Mouse (Mus musculus) hindbrain, embryonic 11.5 days (tissue): Measurements from ENCODE around the gene Slc38a10. TPM values are rescaled to one million over a fixed set of nuclear protein-coding genes. Genes with fewer than 3 reads are reported as not detected.

Source experiments
- ATAC-seq: fragments of 200-750 bp; cut with Nextera tagmentation; 2 replicates; pipeline ENCODE4 v1.8.0; 2017; ENCODE audit warnings: mild to moderate bottlenecking, moderate TSS enrichment, moderate library complexity; ENCODE audit not compliant: low FRiP score
- DNase-seq: peaks from one replicate; pipeline ENCODE4 v3.0.0-alpha.2; 2015; ENCODE audit warnings: low spot score
- H3K27ac ChIP-seq: fragments of 300-500 bp; sonication (generic); 2 replicates; pipeline ENCODE4 v1.5.1; 2014; ENCODE audit warnings: mild to moderate bottlenecking, low read depth, low read length
- H3K27me3 ChIP-seq: fragments of 300-500 bp; sonication (generic); 2 replicates; pipeline ENCODE4 v1.6.1; 2014; ENCODE audit warnings: mild to moderate bottlenecking, low read length, moderate library complexity, mixed read lengths; ENCODE audit not compliant: control insufficient read depth, insufficient read depth
- H3K36me3 ChIP-seq: fragments of 300-500 bp; sonication (generic); 2 replicates; pipeline ENCODE4 v1.6.1; 2014; ENCODE audit warnings: mild to moderate bottlenecking, low read length, moderate library complexity, mixed read lengths; ENCODE audit not compliant: control insufficient read depth, insufficient read depth
- H3K4me1 ChIP-seq: fragments of 300-500 bp; sonication (generic); replicated peaks from 2 replicates; pipeline ENCODE4 v1.6.1; 2014; ENCODE audit warnings: low read length, mixed read lengths; ENCODE audit not compliant: control insufficient read depth, insufficient read depth
- H3K4me2 ChIP-seq: fragments of 300-500 bp; sonication (generic); replicated peaks from 2 replicates; pipeline ENCODE4 v1.6.1; 2014; ENCODE audit warnings: mild to moderate bottlenecking, low read depth, low read length
- H3K4me3 ChIP-seq: fragments of 300-500 bp; sonication (generic); 2 replicates; pipeline ENCODE4 v1.5.1; 2014; ENCODE audit warnings: low read depth, low read length
- H3K9ac ChIP-seq: fragments of 300-500 bp; sonication (generic); 2 replicates; pipeline ENCODE4 v1.6.1; 2014; ENCODE audit warnings: low read depth, low read length
- H3K9me3 ChIP-seq: fragments of 300-500 bp; sonication (generic); 2 replicates; pipeline ENCODE4 v1.6.1; 2016; ENCODE audit warnings: low read length; ENCODE audit not compliant: control insufficient read depth
- WGBS: fragments of 180-500 bp; shearing (Covaris S2); extraction: QIAGEN DNeasy Blood & Tissue Kit; methylation state at CpG from one replicate; pipeline ENCODE4 v1.1.7; 2014; 5-methylcytosine and 5-hydroxymethylcytosine counted together
- polyA plus RNA-seq: library from polyadenylated mRNA; unstranded; fragments of >200 nt; fragmentation: Nextera tagmentation; extraction: Ambion mirVana; gene quantifications from 2 replicates; pipeline ENCODE4 v1.2.1, GENCODE M21; 2014

Slc38a10 gene
- polyA plus RNA-seq, 1 experiment from 2014 or later = 64.7 TPM

DNA sequence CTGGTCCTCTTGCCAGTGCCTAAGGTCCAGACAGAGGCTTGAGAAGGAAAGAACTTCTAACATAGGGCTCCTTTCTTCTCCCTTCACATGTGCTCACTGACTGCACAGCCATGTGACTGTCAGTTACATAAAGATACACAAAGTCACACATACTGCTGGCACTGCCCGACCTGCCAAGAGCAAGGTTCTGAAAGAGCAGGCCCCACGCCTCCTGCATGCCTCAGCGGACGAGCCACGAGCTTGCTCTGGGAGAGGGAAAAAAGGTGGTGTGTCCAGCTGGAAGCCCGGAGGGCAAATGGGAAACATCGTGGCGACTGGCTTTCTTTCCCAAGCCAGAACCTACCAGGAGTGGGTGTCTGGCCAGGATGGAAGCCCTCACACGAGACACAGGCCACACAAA is 43.4 kb downstream of the Slc38a10 start:
- Histone ChIP-seq H3K4me3 (no peak overlapping the region), H3K4me1 (no peaks in the 10 kb centered on the region), H3K9me3 (no peaks in the 10 kb centered on the region), H3K36me3 (0 out of 2 replicates have a peak, but pooled peaks cover 2% of the 10 kb centered on the region), H3K27me3 (no peaks in the 10 kb centered on the region), H3K4me2 (no peak overlapping the region), H3K27ac (no peak overlapping the region), H3K9ac (no peak overlapping the region)
- ATAC-seq (no peak), DNase-seq (no peak)
- WGBS = 89% methylated on average over 9 of the region's 9 CpGs

DNA sequence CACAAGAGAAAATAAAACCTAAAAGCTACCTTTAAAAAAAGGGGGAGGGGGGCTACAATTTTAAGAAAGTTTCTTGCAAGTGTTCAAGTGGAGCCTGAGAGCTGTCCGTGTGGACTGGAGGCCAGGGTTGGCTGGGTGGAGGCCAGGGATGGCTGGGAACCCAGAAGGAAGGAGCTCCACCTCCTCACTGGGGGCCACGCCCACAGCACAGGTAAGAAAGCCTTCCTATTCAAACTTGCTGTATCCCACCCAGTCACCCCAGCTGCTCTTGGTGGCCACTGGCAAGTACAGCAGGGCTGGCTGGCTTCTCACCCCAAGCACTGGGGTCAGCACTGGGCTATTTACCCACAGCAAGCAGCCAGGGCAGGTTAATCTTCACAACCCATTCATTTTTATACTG is 44.1 kb downstream of the Slc38a10 start:
- WGBS = 69% methylated on average over 2 of the region's 2 CpGs
- no peak for ATAC-seq
- Histone ChIP-seq H3K27ac (no peak overlapping the region), H3K4me2 (no peak overlapping the region), H3K4me1 (no peaks in the 10 kb centered on the region), H3K27me3 (no peaks in the 10 kb centered on the region), H3K9ac (no peak overlapping the region), H3K4me3 (no peak overlapping the region), H3K9me3 (no peaks in the 10 kb centered on the region), H3K36me3 (0 out of 2 replicates have a peak, but pooled peaks cover 2% of the 10 kb centered on the region)
- DNase-seq = no peak

DNA sequence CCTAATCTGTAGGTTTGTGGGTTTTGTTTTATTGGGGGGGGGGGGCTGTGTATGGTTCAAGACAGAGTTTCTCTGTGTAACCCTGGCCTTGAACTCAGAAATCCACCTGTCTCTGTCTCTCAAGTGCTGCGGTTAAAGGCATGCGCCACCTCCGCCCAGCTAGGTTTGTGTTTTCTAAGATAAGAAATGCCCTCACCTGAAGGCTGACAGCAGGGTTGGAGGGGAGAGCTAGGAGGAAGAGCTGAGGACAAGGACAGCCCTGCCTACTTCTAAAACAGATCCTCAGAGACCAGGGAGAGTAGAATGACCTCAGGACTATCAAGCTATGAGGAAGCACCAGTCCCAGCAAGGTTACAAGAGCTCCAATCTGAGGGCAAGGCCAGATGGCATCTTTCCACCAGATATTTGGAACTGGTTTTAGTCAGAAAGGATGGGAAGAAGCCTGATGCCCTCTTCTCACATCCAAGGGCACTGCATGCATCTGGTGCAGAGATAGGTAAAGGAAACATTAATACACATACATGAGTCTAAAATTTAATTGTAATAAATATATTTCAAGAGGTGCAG is 47.6 kb downstream of the Slc38a10 start:
- peaks cover 2% of the 10 kb centered on the region; the same call in 1 of the 2 replicates for H3K4me1 ChIP-seq
- H3K27ac ChIP-seq = no peak overlapping the region
- no peak overlapping the region for H3K4me3 ChIP-seq
- H3K9me3 ChIP-seq = no peaks in the 10 kb centered on the region
- 93% methylated on average over 3 of the region's 3 CpGs for WGBS
- 0 out of 2 replicates have a peak, but pooled peaks cover 2% of the 10 kb centered on the region for H3K36me3 ChIP-seq
- H3K4me2 ChIP-seq = no peak overlapping the region
- H3K27me3 ChIP-seq = no peaks in the 10 kb centered on the region
- no peak for DNase-seq
- no peak for ATAC-seq
- no peak overlapping the region for H3K9ac ChIP-seq

DNA sequence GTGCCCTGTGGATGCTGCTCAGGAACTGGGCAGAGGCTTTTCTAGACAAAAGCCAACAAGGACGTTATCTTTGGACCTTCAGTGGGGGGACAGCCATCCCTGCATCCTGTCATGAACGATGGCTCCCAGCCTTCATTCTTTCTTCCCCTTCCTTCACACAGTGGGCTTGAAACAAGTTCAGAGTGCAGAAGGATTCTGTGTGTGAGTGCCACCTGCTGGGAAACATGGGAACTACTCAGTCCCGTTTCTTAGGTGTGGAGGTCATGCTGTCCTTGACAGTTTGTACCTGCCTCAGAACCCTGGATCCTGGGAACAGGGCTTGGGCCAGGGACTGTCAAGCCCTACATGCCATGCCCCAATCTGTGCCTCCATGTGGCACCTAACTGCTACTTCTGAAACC is 50.1 kb downstream of the Slc38a10 start:
- no peak overlapping the region for H3K9ac ChIP-seq
- peaks cover 2% of the 10 kb centered on the region for H3K4me1 ChIP-seq
- no peaks in the 10 kb centered on the region for H3K27me3 ChIP-seq
- H3K9me3 ChIP-seq = no peaks in the 10 kb centered on the region
- no peak overlapping the region for H3K4me3 ChIP-seq
- DNase-seq (peak; percentile 83), ATAC-seq (no peak)
- H3K36me3 ChIP-seq = 0 out of 2 replicates have a peak, but pooled peaks cover 2% of the 10 kb centered on the region
- H3K27ac ChIP-seq = no peak overlapping the region
- WGBS = 0% methylated on average over 3 of the region's 3 CpGs
- H3K4me2 ChIP-seq = no peak overlapping the region

DNA sequence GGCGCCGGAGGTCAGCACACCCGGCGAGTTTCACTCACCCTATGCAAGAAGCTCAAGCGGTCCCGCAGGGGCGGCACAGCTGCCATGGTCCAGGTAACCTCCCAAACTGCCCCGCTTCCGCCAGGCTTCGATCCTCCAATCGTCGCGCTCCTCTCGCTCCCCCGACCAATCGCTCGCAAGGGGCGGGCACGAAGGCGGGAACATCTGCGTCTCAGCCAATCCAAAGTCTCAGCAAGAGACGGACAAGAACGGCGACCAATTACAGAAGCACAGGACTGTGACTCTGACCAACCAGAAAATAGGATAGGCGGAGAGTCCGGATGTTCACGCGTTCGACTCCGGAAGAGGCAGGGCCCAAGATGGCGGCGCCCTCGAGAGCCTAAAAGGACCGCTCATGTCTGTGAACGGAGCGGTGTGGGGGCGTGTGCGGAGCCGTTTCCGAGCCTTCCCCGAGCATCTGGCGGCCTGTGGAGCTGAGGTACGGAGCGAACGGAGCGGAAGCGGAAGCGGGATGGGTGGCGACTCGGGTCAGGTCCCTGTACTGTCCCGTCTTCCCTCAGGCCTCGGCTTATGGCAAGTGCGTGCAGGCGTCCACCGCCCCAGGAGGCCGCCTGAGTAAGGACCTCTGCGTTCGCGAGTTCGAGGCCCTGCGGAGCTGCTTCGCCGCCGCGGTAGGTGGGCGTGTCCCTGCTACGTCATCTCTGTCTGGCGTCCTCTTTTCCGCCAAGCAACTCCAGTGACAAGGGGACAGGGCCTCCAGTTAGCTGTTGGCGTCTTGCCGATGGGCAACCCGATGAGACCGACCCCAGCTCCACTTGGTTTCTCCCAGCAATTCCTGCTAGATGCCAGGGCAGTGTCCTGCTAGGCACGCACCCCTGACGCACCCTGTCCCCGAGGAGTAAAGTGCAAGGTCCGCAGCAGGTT is 52.3 kb downstream of the Slc38a10 start, which contains the start of the genes Tepsin and Ndufaf8:
Tepsin (minus strand) TSS at position 144 of the 924 bp plus-strand sequence.
Ndufaf8 (plus strand) TSS at position 341 of the 924 bp plus-strand sequence.
- Histone ChIP-seq H3K4me2 (peak within 1 kb of the TSS; percentile 91), H3K9me3 (no peaks in the 10 kb centered on the region), H3K27me3 (no peaks in the 10 kb centered on the region), H3K9ac (peak within 1 kb of the TSS; percentile 88), H3K27ac (peak within 1 kb of the TSS; percentile 89), H3K36me3 (no peaks in the 10 kb centered on the region), H3K4me3 (peak within 1 kb of the TSS; percentile 88), H3K4me1 (peaks cover 2% of the 10 kb centered on the region)
- under 1% methylated on average over 77 of the region's 77 CpGs for WGBS
- ATAC-seq (peak; percentile 97), DNase-seq (peak; percentile 98)

DNA sequence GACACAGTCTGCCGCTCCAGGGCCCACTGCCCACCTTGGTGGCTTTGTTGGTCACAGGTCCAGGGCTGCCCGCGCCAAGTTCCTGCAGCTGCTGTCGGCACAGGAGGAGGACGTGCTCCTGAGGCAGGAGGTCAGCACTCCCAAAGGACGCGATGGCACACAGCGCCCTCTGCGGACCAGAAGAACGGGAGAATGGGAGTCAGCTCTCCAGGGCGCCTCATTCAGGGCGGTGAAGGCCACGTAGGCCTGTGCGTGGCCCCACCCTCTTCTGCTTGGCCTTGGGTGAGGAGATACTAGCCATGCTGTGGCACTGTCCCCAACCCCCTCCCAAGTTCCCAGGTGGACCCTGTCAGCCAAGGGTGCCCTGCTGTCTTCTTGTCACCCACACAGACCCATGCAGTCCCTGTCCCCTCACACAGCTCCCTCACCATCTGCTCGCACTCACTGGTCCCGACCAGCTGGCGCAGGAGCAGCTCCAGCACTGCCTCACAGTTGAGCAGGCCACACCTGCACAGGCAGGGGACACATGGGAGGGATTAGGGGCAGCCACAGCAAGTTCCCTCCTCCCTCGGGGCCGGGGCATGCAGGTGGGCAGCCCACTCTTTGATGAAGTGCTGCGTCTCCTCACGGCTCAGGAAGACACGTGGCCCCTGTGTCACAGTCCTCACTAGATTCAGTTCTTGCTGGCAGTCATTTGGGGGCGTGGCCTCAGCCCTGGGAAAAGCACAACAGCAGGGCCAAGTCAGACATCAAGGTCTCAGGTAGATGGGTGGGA is 58.1 kb downstream of the Slc38a10 start:
- H3K27me3 ChIP-seq = no peaks in the 10 kb centered on the region
- H3K4me2 ChIP-seq = no peak overlapping the region
- H3K36me3 ChIP-seq = peaks cover 2% of the 10 kb centered on the region; the same call in 1 of the 2 replicates
- 81% methylated on average over 20 of the region's 23 CpGs for WGBS
- DNase-seq (no peak), ATAC-seq (no peak)
- H3K9me3 ChIP-seq = no peaks in the 10 kb centered on the region
- H3K4me3 ChIP-seq = no peak overlapping the region
- no peak overlapping the region for H3K9ac ChIP-seq
- H3K27ac ChIP-seq = no peak overlapping the region
- H3K4me1 ChIP-seq = no peaks in the 10 kb centered on the region; the same call in 1 of the 2 replicates

DNA sequence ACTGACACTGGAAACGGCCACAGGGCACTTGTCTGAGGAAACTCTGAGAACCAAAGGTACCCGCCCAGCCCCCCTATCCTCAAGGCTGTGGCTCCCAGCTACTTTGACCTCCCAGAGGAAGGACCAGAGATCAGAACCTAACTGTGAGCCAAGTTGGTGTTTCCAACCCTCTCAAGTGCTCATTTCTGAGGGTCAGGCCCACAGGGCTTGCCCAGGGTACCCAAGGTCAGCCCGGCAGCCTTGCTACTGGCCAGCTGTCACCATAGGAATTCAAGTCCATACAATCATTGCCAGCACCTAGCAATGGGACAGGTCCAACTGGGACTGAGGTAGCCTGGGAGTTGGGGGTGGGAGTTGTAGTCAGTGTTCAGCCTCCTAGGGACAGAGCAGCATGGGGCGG is 60.5 kb downstream of the Slc38a10 start:
- WGBS = 87% methylated on average over 4 of the region's 4 CpGs
- Histone ChIP-seq H3K4me1 (peaks cover 3% of the 10 kb centered on the region; the same call in 1 of the 2 replicates), H3K9ac (no peak overlapping the region), H3K27me3 (no peaks in the 10 kb centered on the region), H3K27ac (no peak overlapping the region), H3K36me3 (peaks cover 2% of the 10 kb centered on the region; the same call in 1 of the 2 replicates), H3K9me3 (no peaks in the 10 kb centered on the region), H3K4me3 (no peak overlapping the region), H3K4me2 (no peak overlapping the region)
- DNase-seq (no peak), ATAC-seq (no peak)

DNA sequence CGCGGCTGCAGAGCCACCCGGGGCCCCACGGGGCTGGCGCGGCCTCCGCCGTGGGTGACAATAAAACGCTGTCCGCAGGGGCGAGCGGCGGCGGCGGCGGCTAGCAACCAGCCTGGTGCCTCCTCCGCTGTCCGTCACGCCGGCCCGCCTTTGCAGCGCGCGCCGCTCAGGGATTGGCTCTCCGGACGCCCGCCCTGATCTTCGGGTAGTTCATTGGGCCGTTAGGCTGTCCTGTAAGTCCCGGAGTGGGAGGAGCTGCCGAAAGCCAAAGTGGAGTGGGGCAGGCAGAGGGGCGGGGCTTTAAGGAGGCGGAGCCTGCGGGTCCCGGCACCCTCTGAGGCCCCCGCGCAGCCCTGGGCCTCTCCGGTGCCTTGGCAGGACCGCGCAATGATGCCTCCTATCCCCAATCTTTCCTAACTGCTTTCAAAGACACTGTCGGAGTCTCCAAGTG is 64.4 kb downstream of the Slc38a10 start, which contains the start of gene Cep131:
Cep131 (minus strand) TSS at position 126 of the 451 bp plus-strand sequence.
- Histone ChIP-seq H3K4me1 (peaks cover 5% of the 10 kb centered on the region; the same call in 1 of the 2 replicates), H3K27ac (peak within 1 kb of the TSS; percentile 89), H3K4me3 (peak within 1 kb of the TSS; percentile 97), H3K4me2 (peak within 1 kb of the TSS; percentile 89), H3K27me3 (no peaks in the 10 kb centered on the region), H3K36me3 (peaks cover 1% of the 10 kb centered on the region; the same call in 1 of the 2 replicates), H3K9me3 (no peaks in the 10 kb centered on the region), H3K9ac (peak within 1 kb of the TSS; percentile 96)
- under 1% methylated on average over 42 of the region's 42 CpGs for WGBS
- DNase-seq (peak; percentile 98), ATAC-seq (peak; percentile 98)
